Mouse (Mus musculus): ENCODE data around the gene Prune1.

Prune1 gene

DNA sequence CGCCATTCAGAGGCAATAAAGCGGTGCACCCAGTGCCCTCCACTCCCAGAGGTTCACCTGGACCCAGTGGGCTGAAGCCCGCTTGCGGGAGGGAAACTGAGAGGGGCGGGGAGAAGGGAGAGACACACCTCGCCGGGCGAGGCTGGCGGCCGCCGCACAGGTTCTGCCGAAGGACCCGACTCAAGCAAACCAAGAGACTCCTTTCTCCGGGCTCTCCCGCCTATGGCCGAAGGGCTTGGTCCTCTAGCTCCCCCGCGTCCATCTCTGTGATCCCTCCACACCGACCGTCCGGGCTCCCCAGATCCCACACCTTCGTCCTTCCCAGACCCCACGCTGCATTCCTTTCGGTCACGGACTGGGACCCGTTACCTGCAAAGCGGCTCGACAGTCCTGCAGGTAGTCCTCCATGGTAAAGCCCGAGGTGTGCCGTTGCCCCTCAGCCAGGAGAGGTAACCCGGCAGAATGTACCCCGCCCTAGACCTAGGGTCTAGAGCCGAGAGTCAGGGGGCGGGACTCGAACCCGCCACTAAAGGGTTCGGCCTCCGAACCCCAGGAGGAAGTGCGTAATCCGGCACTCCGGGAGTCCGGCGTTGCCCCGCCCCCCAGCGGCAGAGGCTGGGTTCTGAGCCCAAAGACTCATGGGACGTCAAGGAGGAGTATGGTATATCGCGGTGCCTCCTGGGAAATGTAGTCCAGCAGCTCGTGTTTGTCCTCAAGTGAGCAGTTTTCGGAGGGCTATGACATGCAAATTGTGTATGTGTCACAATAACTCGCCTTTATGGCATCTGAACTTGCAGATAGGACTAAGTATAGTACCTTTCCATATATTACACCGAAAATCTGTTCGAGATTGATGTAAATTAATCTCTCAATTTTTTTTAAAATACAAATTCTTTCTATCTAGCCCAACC is at the start of gene Prune1, which contains the start of gene Mindy1:
Prune1 (minus strand) TSS at position 861 of the 911 bp plus-strand sequence.
Mindy1 (plus strand) TSS at position 130 of the 911 bp plus-strand sequence.
- TF ChIP-seq GATA4 (IDR thresholded peaks at IDR 0.05; ENCODE audit: insufficient replicate concordance, low read length) = peak; percentile 39; the same call in 1 of the 2 replicates

DNA sequence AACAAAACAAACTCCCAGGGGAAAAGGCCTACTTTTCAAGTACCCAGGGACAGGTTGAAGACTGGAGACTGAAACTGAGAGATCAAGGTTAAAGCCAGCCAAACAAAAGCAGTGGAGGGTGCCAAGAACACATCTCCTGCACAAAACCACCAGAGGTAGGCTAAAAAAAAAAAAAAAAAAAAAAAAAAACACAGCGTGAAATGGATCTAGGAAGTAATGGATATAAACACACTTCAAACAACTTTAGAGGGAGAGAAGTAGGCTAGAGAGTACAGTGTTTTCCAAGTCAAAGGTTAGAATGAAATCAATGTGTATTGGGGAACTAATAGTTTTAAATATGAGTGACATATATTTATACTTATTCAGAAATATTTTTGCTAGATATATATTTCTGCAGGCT is 49.7 kb upstream of the Prune1 start:
- no peak for TF ChIP-seq GATA4 (IDR thresholded peaks at IDR 0.05; ENCODE audit: insufficient replicate concordance, low read length)

GRCm38 (mm10) chr3:95328803-95329404 is 47.0 kb upstream of the Prune1 start:
- no peak for TF ChIP-seq GATA4 (IDR thresholded peaks at IDR 0.05; ENCODE audit: insufficient replicate concordance, low read length)

DNA sequence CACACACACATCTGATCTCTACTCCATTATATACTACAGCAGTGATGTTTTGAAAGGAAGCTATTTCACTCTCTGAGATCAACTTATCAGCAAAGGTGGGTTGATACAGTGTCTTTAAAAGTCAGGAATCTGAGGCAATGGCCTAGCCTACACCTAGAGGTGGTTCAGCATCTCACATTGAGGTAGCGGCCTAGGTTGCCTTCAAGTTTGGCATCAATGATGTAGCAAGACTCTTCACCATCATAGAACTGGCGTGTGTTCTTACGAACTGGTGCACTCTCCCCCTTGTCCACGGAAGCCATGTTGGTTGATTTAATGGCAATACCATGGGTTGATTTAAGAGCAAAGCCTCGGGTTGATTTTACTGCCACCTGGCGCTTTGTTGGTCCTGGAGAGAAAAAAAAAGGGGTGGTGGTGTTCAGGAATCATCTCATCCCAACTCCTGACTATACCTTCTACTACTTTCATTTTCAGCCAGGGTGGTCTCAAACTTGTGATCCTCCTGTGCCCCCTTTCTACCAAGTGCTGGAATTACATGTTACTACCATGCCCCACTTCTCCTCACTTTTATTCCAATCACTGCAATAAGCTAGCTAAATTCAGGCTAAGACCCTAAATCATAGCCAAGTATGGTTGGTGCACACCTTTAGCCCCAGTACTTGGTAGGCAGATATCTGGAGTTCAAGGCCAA is 42.7 kb upstream of the Prune1 start:
- no peak for TF ChIP-seq GATA4 (IDR thresholded peaks at IDR 0.05; ENCODE audit: insufficient replicate concordance, low read length)

DNA sequence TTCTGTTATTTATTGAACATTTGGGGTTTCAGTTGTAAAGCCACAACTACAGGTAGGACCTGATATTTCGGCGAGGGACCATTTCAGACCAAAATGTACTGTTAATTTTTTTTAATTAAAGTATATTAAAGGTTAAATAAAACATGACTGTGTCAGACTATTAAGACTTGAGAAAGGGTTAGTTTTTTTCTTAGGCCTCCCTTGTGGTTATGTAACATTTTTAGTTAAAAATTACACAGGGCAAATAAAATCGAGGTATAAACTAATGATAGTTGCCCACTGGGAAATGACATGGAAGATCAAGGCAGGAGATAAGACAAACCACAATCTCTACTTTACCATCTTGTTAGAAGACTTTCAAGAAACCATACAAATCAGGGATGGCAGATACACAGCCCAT is 41.6 kb upstream of the Prune1 start:
- TF ChIP-seq GATA4 (IDR thresholded peaks at IDR 0.05; ENCODE audit: insufficient replicate concordance, low read length) = no peak

DNA sequence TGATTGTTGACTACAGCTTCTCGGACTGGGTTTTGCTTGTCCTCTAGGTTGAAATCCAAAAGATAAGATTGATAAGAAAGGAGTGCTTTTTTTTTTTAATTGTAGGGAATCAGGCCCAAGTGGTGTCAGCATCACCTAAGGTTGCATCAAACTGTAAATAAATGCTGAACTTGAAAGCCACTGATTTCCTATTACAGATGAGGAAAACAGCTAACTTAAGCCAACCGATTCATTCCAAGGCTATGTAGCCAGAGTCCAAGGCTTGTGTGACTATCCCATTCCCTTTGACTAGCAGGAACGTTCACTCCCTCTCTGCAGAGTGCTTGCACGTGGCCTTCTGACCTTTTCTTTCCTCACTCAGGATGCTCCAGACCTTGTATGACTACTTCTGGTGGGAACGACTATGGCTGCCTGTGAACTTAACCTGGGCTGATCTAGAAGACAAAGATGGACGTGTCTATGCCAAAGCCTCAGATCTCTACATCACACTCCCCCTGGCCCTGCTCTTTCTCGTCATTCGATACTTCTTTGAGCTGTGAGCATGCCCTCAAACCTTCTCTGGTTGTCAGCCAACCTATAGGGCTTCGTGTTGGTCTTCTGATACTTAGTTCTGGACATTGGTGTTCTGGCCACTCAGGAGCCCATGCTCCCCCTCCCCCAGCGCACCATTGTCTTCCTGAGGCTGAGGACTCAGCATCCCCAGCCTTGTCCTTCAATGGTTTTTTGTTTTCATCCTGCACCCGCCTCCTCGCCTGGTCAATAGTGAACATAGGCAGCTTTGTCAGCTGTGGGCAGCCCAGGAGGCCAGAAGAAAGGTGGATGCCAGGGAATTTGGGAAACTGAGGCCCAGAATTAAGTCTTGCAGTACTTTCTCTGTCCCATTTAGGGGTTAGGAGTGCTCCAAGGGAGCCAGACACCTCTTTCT is 38.1 kb upstream of the Prune1 start:
- peak; percentile 62; the same call in 1 of the 2 replicates for TF ChIP-seq GATA4 (IDR thresholded peaks at IDR 0.05; ENCODE audit: insufficient replicate concordance, low read length)

- no peak for TF ChIP-seq GATA4 (IDR thresholded peaks at IDR 0.05; ENCODE audit: insufficient replicate concordance, low read length)
Measured at GRCm38 (mm10) chr3:95319110-95319509, 37.2 kb upstream of the Prune1 start.

DNA sequence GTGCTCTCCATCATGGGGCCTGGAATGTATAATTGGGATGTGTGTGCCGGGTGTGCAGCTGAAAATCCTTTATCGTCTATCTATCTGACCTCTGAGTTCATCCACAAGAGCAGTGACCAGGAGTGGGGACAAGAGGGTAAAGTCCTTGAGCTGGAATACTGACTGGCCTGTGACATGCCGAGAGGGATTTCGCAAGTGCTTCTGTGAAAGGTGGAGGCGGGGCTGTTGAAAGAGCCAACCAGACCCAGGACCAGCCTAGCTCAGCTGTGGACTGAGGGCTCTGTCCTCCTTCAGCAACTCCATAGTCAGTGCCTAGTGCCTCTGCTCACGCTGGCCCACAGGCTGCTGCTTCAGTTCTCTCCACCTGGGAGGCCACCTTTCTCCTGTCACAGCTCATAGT is 36.7 kb upstream of the Prune1 start:
- peak; percentile 95 for TF ChIP-seq GATA4 (IDR thresholded peaks at IDR 0.05; ENCODE audit: insufficient replicate concordance, low read length)

DNA sequence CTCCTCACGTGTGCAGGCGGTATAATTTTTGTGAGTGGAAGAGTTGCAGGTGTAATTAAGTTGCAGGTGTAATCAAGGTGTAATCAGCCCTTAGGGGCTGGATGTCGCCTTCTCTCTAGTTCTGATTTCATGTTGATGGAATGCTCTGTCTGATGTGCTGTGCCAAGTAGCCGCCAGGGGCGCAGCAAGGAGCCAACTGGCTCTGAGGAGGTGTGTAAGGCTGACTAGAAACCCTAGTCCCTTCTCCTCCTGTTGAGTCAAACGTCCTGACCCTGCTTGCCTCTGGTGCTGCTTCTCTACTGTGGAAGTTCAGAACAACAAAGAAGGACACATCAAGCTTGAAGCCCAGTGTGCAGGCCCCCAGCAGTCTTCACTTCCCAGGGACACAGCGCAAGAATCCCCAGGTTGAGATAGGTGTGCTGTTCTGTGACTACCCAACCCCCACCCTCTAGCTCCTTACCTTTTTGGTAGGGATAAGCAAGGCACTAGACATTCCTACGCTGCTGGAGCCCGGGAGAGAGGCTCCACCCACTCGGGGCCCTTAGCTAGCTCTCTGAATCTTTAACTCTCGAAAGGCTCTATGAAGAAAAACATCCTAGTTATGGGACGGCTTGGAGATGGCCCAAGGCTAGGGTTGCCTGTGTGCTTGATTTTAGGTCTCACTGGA is 35.7 kb upstream of the Prune1 start:
- no peak for TF ChIP-seq GATA4 (IDR thresholded peaks at IDR 0.05; ENCODE audit: insufficient replicate concordance, low read length)

DNA sequence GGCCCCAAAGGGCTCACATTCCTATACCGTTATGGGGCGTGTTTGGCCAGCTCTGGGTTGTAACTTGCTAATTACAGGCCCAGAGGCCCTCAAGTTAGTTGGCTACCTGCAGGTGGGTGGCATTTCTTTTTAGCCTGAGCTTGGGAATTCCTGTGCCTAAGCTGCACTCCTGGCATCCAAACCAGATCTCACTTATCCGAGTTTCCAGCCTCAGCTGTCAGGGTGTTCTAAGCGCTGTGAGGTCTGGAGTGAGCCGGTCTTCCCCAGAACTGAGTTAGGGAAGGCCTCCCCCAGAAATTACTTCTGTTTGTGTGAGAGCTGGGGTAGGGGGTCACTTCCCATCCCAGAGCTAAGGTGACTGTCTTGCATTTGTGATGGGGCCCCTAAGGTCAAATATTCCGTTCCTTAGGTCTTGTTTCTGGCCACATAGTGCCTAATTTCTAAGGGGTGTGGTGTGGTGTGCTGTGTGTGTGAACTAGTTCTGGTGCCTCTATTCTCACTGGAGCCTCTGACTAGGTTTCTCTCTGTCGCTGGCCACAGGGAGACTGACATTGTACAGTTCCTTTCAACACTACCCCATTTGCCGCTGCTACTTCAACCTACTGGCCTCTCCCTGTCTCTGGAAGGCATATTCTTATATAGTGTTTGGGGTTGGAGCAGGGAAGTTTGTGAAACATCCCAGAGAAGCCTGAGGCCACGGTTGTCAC is 34.1 kb upstream of the Prune1 start:
- TF ChIP-seq GATA4 (IDR thresholded peaks at IDR 0.05; ENCODE audit: insufficient replicate concordance, low read length) = no peak

DNA sequence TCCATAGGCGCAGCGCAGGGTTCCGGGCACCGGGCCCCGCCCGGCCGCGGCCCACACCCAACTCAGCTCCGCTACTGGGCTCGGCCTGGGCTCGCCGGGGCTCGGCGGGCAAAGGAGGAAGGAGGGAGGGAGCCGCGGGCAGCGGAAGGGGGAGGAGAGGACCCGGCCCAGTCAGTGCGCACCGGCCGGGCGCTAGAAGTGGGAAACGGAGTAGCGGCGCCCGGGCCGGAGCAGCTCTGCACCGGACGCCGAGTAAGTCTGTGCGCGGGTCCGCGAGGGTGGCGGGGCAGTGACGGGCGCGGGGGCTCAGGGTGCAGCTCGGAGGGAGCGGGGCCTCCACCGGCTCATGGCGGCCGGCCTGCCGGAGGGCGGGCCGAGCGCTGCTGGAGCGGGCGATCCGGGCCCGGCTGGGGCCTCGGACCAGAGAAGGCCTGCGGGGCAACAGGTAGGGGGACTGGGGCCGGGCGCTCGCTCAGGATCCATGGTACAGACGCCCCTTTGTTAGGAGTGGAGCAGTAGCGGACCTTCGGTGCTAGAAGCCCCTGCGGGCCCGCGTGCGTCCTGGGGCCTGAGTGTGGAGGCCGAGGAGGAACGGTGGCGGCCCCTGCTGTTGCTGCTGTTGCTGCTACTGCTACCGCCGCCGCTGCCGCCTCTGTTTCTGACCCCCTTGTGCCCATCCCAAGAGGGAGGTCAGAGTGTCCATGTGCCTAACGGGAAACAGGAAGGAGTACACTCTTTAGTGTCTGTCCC is 33.4 kb upstream of the Prune1 start:
- peak; percentile 20; the same call in 1 of the 2 replicates for TF ChIP-seq GATA4 (IDR thresholded peaks at IDR 0.05; ENCODE audit: insufficient replicate concordance, low read length)

DNA sequence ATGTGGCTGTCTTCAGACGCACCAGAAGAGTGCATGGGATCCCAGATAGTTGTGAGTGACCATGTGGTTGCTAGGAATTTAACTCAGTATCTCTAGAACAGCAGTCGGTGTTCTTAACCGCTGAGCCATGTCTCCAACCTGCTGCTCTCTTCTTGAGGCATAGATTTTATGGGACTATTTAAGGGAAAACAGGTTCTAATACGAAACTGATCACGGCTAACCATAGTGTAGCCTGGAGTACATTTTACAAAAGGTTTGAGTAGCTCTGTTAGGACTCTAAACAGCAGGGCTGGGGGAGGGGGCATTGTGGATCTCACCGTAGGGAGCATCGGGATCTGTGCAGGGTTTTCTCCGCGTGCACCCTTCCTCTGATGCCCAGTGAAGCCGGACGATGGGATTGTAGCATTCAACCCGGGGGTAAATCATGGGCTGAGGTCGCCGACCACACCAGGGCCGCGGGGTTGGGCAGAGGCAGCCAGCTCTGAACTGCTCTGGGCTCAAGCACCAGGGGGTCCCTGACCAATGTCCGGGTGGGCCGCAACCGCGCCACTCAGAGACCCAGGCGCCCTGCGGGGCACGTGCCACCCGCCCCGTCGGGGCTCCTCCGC is 32.7 kb upstream of the Prune1 start, which contains the start of gene Cers2:
Cers2 (plus strand) TSS at position 306 of the 608 bp plus-strand sequence.
- TF ChIP-seq GATA4 (IDR thresholded peaks at IDR 0.05; ENCODE audit: insufficient replicate concordance, low read length) = no peak

All from liver, adult (tissue).